Mouse (Mus musculus) neural tube, embryonic 13.5 days (tissue): ENCODE measurements at regions not wholly inside any gene's neighbourhood (a gene's known extent, or its start where the extent isn't known, plus 50 kb on each side); places are given as distances from the start of the nearest gene placed in this dataset.

Experiments
- ATAC-seq: fragments of 200-750 bp; cut with Nextera tagmentation; 2 replicates; pipeline ENCODE4 v1.8.0; 2017; ENCODE audit warnings: low read depth, mild to moderate bottlenecking, moderate TSS enrichment, moderate library complexity
- H3K27ac ChIP-seq: fragments of 300-500 bp; sonication (generic); replicated peaks from 2 replicates; pipeline ENCODE4 v1.5.1; 2015; ENCODE audit warnings: moderate library complexity, mild to moderate bottlenecking, inconsistent platforms
- H3K27me3 ChIP-seq: fragments of 300-500 bp; sonication (generic); 2 replicates; pipeline ENCODE4 v1.6.1; 2015; ENCODE audit warnings: mild to moderate bottlenecking, inconsistent platforms
- H3K36me3 ChIP-seq: fragments of 300-500 bp; sonication (generic); 2 replicates; pipeline ENCODE4 v1.6.1; 2015; ENCODE audit warnings: mild to moderate bottlenecking, inconsistent platforms
- H3K4me1 ChIP-seq: fragments of 300-500 bp; sonication (generic); replicated peaks from 2 replicates; pipeline ENCODE4 v1.6.1; 2015; ENCODE audit warnings: inconsistent platforms
- H3K4me2 ChIP-seq: fragments of 300-500 bp; sonication (generic); 2 replicates; pipeline ENCODE4 v1.6.1; 2015; ENCODE audit warnings: inconsistent platforms, mild to moderate bottlenecking, moderate library complexity
- H3K4me3 ChIP-seq: fragments of 300-500 bp; sonication (generic); 2 replicates; pipeline ENCODE4 v1.5.1; 2015; ENCODE audit warnings: mild to moderate bottlenecking, inconsistent platforms
- H3K9ac ChIP-seq: fragments of 300-500 bp; sonication (generic); 2 replicates; pipeline ENCODE4 v1.6.1; 2015; ENCODE audit warnings: moderate library complexity, mild to moderate bottlenecking, inconsistent platforms
- H3K9me3 ChIP-seq: fragments of 300-500 bp; sonication (generic); 2 replicates; pipeline ENCODE4 v1.6.1; 2016; ENCODE audit warnings: inconsistent platforms
- WGBS: fragments of 180-500 bp; shearing (Covaris S2); methylation state at CpG from one replicate; pipeline ENCODE4 v1.1.7; 2015; 5-methylcytosine and 5-hydroxymethylcytosine counted together

DNA sequence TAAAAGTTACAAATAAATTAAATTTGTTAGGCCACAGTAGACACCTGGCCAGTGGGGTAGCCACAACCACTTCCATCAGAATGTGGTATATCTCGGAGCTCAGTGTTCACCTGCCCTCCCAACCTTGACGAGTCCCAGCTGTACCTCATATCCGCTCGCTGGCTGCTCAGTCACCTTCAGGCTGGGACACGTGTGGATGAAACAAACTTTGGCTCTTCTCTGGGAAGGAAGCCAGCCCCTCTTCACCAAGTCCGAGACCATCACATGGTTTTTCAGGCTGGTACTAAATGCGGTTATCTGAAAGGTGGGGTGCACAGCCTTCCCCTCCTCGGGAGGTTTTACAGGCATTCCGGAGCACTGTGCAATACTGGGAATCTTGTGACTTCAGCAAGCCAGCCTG, 113.3 kb upstream of the D7Ertd443e start:
- no peak overlapping the region for H3K9ac ChIP-seq
- WGBS = 76% methylated on average over 9 of the region's 9 CpGs
- H3K4me1 ChIP-seq = 0 out of 2 replicates have a peak, but pooled peaks cover 4% of the 10 kb centered on the region
- no peaks in the 10 kb centered on the region for H3K27me3 ChIP-seq
- H3K27ac ChIP-seq = no peak overlapping the region
- no peak for ATAC-seq
- H3K36me3 ChIP-seq = no peaks in the 10 kb centered on the region
- no peak overlapping the region for H3K4me2 ChIP-seq
- H3K9me3 ChIP-seq = no peaks in the 10 kb centered on the region
- H3K4me3 ChIP-seq = no peak overlapping the region

GRCm38 (mm10) chr7:134499429-134499828, 114.0 kb upstream of the D7Ertd443e start:
- Histone ChIP-seq H3K27ac (no peak overlapping the region), H3K4me2 (no peak overlapping the region), H3K9me3 (no peaks in the 10 kb centered on the region), H3K9ac (no peak overlapping the region), H3K4me3 (no peak overlapping the region), H3K27me3 (no peaks in the 10 kb centered on the region), H3K36me3 (no peaks in the 10 kb centered on the region), H3K4me1 (0 out of 2 replicates have a peak, but pooled peaks cover 4% of the 10 kb centered on the region)
- ATAC-seq = no peak
- 40% methylated on average over 4 of the region's 4 CpGs for WGBS

DNA sequence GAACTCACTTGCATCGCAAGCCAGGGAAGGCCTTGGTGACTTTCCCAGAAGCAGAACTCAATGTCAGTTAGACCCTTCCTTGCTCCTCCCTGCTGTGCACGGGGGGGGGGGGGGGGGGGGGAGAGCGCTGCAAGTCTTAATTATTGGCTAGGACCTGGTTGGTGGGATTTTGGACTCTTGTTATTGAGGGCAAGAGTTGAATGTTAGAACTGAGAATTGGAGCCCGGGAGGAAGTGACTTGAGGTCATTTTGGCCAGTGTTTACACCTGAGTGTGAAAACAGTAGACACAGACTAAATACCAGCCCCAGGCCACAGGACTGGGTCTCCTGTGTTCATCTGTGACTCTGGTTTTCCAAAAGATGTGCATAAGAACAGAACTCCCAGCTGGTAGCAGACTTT, 114.7 kb upstream of the D7Ertd443e start:
- Histone ChIP-seq H3K27me3 (no peaks in the 10 kb centered on the region), H3K36me3 (no peaks in the 10 kb centered on the region), H3K4me1 (0 out of 2 replicates have a peak, but pooled peaks cover 4% of the 10 kb centered on the region), H3K27ac (no peak overlapping the region), H3K4me2 (no peak overlapping the region), H3K4me3 (no peak overlapping the region), H3K9ac (no peak overlapping the region), H3K9me3 (no peaks in the 10 kb centered on the region)
- 51% methylated on average over 4 of the region's 4 CpGs for WGBS
- no peak for ATAC-seq

DNA sequence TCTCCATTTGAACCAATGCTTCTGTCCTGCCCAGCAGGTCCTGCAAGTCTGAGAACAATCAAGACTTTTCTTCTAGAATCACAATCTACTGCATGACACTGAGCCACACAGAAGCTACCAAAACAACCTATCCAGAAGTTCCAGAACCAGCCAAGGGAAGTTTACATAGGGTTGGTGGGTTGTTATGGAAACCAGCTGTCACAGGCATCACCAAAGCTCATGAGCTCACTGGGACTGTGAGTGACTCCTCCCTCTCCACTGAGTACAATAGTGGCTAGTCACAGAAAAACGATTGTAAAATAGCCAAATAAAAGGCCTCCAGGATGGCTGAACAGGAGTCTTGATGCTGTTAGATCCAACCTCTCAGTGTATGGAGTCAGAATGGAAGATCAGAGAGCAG, 115.6 kb upstream of the D7Ertd443e start:
- no peak for ATAC-seq
- Histone ChIP-seq H3K36me3 (no peaks in the 10 kb centered on the region), H3K4me1 (0 out of 2 replicates have a peak, but pooled peaks cover 4% of the 10 kb centered on the region), H3K4me2 (no peak overlapping the region), H3K9ac (no peak overlapping the region), H3K4me3 (no peak overlapping the region), H3K27me3 (no peaks in the 10 kb centered on the region), H3K27ac (no peak overlapping the region), H3K9me3 (no peaks in the 10 kb centered on the region)
- WGBS = 9% methylated on average over 1 of the region's 1 CpGs

- no peak overlapping the region for H3K27ac ChIP-seq
- no peak overlapping the region for H3K4me3 ChIP-seq
- no peak overlapping the region for H3K4me2 ChIP-seq
- ATAC-seq = no peak
- no peaks in the 10 kb centered on the region for H3K9me3 ChIP-seq
- H3K27me3 ChIP-seq = no peaks in the 10 kb centered on the region
- H3K36me3 ChIP-seq = no peaks in the 10 kb centered on the region
- no peaks in the 10 kb centered on the region for H3K4me1 ChIP-seq
- 76% methylated on average over 6 of the region's 6 CpGs for whole genome bisulfite sequencing
- no peak overlapping the region for H3K9ac ChIP-seq
Measured at GRCm38 (mm10) chr7:134510333-134510928, 125.0 kb upstream of the D7Ertd443e start.

DNA sequence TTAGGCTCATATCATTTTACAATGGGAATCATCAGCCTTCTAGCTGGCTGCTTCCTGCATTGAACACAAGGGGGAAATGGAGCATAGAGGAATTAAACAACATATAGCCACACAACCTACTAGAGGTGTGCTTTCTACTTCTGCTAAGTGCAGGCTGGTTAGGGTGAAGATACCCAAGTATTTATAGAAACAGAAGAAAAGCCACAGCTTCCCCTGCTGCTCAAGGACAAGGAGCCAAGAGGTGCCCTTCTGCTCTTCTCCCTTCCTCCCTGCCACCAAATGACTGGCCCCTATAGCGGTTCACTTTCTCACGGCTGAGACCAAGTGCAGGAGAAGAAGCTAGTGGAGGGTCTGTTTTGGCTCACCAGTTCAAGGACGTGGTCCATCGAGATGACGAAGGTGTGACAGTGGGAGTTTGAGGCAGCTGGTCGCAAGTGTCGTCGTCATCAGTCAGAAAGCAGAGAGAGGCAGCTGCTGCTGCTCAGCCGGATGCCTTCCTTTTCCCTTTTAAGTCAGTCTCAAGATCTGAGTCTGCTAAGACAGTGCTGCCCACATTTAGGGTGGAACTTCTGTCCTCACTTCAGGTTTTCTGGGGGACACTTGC, 134.0 kb upstream of the D7Ertd443e start:
- H3K36me3 ChIP-seq = no peaks in the 10 kb centered on the region
- no peak overlapping the region for H3K27ac ChIP-seq
- no peaks in the 10 kb centered on the region for H3K9me3 ChIP-seq
- H3K9ac ChIP-seq = no peak overlapping the region
- no peaks in the 10 kb centered on the region for H3K27me3 ChIP-seq
- no peak overlapping the region for H3K4me3 ChIP-seq
- 81% methylated on average over 9 of the region's 9 CpGs for WGBS
- no peak overlapping the region for H3K4me2 ChIP-seq
- H3K4me1 ChIP-seq = no peaks in the 10 kb centered on the region
- ATAC-seq = no peak

GRCm38 (mm10) chr7:134523897-134524296, 138.4 kb upstream of the D7Ertd443e start:
- no peaks in the 10 kb centered on the region for H3K27me3 ChIP-seq
- 85% methylated on average over 8 of the region's 8 CpGs for WGBS
- H3K4me2 ChIP-seq = no peak overlapping the region
- no peaks in the 10 kb centered on the region for H3K4me1 ChIP-seq
- H3K36me3 ChIP-seq = no peaks in the 10 kb centered on the region
- no peak overlapping the region for H3K27ac ChIP-seq
- H3K9me3 ChIP-seq = no peaks in the 10 kb centered on the region
- no peak overlapping the region for H3K4me3 ChIP-seq
- no peak overlapping the region for H3K9ac ChIP-seq
- ATAC-seq = no peak

DNA sequence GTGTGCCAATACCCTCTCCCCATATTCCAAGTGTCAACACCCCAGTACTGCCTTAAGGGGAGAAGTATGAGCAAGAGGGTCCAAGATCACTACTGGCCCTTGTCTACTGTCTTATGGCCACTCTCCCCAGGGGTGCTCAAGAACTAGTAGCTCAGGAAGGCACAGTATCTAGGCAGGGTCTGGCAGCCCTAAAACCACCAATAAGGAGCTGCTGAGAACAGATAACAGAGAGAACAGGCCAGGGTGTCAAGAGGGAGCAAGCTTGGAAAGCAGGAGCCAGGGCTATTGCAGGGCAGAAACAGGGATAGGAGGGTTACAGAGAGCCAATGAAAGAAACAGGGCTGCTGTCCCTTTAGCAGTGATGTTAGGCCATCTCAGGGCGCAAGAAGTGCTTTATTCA, 139.6 kb upstream of the D7Ertd443e start:
- WGBS = 90% methylated on average over 1 of the region's 1 CpGs
- Histone ChIP-seq H3K36me3 (no peaks in the 10 kb centered on the region), H3K4me1 (no peaks in the 10 kb centered on the region), H3K27ac (no peak overlapping the region), H3K27me3 (no peaks in the 10 kb centered on the region), H3K9me3 (no peaks in the 10 kb centered on the region), H3K4me3 (no peak overlapping the region), H3K9ac (no peak overlapping the region), H3K4me2 (no peak overlapping the region)
- ATAC-seq = no peak

GRCm38 (mm10) chr7:134525461-134525860, 140.0 kb upstream of the D7Ertd443e start:
- H3K4me3 ChIP-seq = no peak overlapping the region
- H3K27me3 ChIP-seq = no peaks in the 10 kb centered on the region
- ATAC-seq = no peak
- no peaks in the 10 kb centered on the region for H3K4me1 ChIP-seq
- no peaks in the 10 kb centered on the region for H3K36me3 ChIP-seq
- 93% methylated on average over 2 of the region's 2 CpGs for WGBS
- no peak overlapping the region for H3K4me2 ChIP-seq
- H3K9ac ChIP-seq = no peak overlapping the region
- H3K27ac ChIP-seq = no peak overlapping the region
- no peaks in the 10 kb centered on the region for H3K9me3 ChIP-seq

DNA sequence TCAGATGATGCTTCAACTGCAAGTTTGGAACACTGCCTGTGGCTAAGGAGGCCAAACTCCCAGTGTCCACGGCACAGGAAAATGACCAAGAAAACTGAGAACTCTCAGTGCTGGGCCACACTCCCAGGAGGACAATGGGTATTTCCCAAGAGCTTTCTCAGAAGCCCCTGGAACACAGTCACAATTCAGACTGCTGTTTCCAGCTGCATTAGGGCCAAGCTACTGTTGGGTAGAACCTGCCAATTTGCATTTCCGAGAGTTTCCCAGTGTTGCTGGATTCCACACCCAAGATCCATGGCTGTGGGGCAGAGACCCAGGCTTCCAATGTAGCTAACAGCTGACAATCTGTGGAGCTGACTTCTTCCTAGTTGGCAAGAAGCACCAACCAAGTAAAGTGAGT, 141.9 kb upstream of the D7Ertd443e start:
- Histone ChIP-seq H3K4me2 (no peak overlapping the region), H3K27me3 (no peaks in the 10 kb centered on the region), H3K4me3 (no peak overlapping the region), H3K36me3 (no peaks in the 10 kb centered on the region), H3K27ac (no peak overlapping the region), H3K4me1 (no peaks in the 10 kb centered on the region), H3K9me3 (no peaks in the 10 kb centered on the region), H3K9ac (no peak overlapping the region)
- no peak for ATAC-seq
- 89% methylated on average over 2 of the region's 2 CpGs for WGBS

DNA sequence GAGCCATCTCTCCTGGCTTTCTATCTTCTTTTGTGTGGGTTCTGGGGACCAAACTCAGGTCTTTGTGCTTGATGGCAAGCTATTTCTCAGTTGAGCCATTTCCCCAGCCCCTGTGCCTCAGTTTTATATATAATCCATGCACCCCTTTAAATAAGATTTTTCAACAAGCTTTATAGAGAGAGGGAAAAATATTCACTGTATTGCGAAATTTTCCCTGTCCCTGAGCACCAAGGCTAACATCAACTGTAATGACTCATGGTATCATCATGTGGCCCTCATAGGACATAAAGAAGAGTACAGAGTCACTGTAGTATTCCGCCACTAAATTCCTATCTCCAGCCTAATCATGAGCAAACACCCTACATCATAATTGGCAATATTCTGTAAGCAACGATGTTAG, 142.4 kb upstream of the Dock1 start:
- no peak for ATAC-seq
- Histone ChIP-seq H3K9ac (no peak overlapping the region), H3K27me3 (no peaks in the 10 kb centered on the region), H3K4me2 (no peak overlapping the region), H3K9me3 (no peaks in the 10 kb centered on the region), H3K4me1 (no peaks in the 10 kb centered on the region), H3K4me3 (no peak overlapping the region), H3K27ac (no peak overlapping the region), H3K36me3 (no peaks in the 10 kb centered on the region)
- WGBS = 91% methylated on average over 3 of the region's 3 CpGs

- Histone ChIP-seq H3K27me3 (no peaks in the 10 kb centered on the region), H3K27ac (no peak overlapping the region), H3K4me3 (no peak overlapping the region), H3K4me2 (no peak overlapping the region), H3K36me3 (no peaks in the 10 kb centered on the region), H3K9ac (no peak overlapping the region), H3K4me1 (no peaks in the 10 kb centered on the region), H3K9me3 (no peaks in the 10 kb centered on the region)
- no peak for ATAC-seq
- 87% methylated on average over 4 of the region's 4 CpGs for whole genome bisulfite sequencing
Measured at GRCm38 (mm10) chr7:134534821-134535220, 135.6 kb upstream of the Dock1 start.

GRCm38 (mm10) chr7:134541699-134542098, 128.8 kb upstream of the Dock1 start:
- Histone ChIP-seq H3K4me2 (no peak overlapping the region), H3K4me3 (no peak overlapping the region), H3K9ac (no peak overlapping the region), H3K27me3 (no peaks in the 10 kb centered on the region), H3K36me3 (no peaks in the 10 kb centered on the region), H3K9me3 (no peaks in the 10 kb centered on the region), H3K27ac (no peak overlapping the region), H3K4me1 (no peaks in the 10 kb centered on the region)
- 75% methylated on average over 2 of the region's 2 CpGs for WGBS
- ATAC-seq = no peak
